Mouse (Mus musculus): Measurements from ENCODE around the gene Aurkaip1. TPM values are rescaled to one million over a fixed set of nuclear protein-coding genes. Genes with fewer than 3 reads are reported as not detected.
A peak's percentile ranks its signal among the peaks of the same experiment; 100 is the strongest.

Aurkaip1 gene
- polyA plus RNA-seq, 1 experiment from 2014 or later, result 132 TPM

DNA sequence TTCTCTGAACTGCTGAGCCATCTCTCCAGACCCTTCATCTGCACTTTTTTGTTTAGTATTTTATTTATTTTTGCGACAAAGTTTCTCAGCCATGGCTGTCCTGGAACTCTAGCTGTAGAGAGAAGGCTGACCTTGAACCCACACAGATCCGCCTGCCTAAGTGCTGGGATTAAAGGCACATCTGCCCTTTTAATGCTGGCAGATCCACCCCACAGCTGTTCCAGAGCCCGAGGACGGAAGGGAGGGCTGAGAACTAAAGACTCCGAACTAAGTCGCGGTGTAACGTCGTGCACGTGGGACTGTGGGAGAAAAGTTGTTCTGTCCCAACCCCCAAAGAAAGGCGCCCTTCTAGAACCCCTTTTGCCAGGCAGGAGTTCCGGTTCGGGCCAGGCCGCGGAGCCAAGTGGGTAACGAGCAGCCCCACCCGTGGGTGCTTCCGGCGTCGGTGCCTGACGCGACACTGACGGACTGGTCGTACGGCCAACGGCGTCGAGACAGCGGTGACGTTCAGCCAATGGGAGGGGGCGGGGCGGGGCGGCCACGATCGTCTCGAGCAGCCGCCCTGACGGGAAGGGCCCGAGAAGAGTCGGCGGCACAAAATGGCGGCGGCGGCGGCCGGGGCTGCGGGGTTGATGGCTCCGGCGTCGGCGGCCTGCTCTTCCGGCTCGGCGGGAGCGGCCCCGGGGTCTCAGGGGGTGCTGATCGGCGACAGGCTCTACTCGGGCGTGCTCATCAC lies 19.0 kb upstream of the Aurkaip1 start, which contains the start of gene Ccnl2:
TSS of gene Ccnl2 (plus strand) at position 561 of the 736 bp plus-strand sequence.
- peak within 1 kb of the TSS; percentile 93 for H3K27ac ChIP-seq (ENCODE audit: low read length)
- no peaks in the 10 kb centered on the region for H3K27me3 ChIP-seq (ENCODE audit: control insufficient read depth, insufficient read depth, low read length)
- 0 out of 2 replicates have a peak, but pooled peaks cover 16% of the 10 kb centered on the region for H3K4me1 ChIP-seq (ENCODE audit: control insufficient read depth, insufficient read depth, low read length)
- H3K4me2 ChIP-seq (replicated peaks; ENCODE audit: low read depth, low read length), result peak within 1 kb of the TSS; percentile 91
- H3K4me3 ChIP-seq (ENCODE audit: low read depth, low read length), result peak within 1 kb of the TSS; percentile 100
- peak; percentile 98 for ATAC-seq (ENCODE audit: insufficient number of reproducible peaks, insufficient read depth, low FRiP score, low read depth)
- under 1% methylated on average over 59 of the region's 60 CpGs for WGBS
- H3K9me3 ChIP-seq (ENCODE audit: control insufficient read depth, low read depth, low read length), result no peaks in the 10 kb centered on the region
- H3K36me3 ChIP-seq (ENCODE audit: control insufficient read depth, insufficient read depth, low read length), result peaks cover 62% of the 10 kb centered on the region
- H3K9ac ChIP-seq (replicated peaks; ENCODE audit: low read depth, low read length), result peak within 1 kb of the TSS; percentile 100

DNA sequence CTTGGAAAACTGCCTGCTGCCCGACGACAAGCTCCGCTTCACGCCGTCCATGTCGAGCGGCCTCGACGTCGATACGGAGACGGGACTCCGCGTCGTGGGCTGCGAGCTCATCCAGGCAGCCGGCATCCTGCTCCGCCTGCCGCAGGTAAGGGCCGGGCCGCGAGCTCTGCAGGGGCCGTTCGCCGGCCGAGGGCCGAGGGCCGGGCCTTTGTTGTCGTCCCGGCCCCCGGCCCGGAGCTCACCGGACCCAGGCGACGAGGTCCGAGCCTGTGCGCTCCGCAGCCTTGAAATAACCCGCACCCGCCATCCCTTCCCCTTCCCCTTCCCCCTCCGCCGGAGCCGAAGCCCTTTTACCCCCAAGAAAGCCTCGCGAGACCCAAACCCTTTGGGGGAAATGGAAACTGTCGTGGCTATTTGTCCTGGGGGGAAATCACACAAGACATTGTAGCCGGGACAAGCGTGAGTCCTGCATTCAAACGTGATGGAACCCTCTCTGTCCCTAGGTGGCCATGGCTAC lies 18.3 kb upstream of the Aurkaip1 start:
- no peaks in the 10 kb centered on the region for H3K27me3 ChIP-seq (ENCODE audit: control insufficient read depth, insufficient read depth, low read length)
- peaks cover 62% of the 10 kb centered on the region for H3K36me3 ChIP-seq (ENCODE audit: control insufficient read depth, insufficient read depth, low read length)

DNA sequence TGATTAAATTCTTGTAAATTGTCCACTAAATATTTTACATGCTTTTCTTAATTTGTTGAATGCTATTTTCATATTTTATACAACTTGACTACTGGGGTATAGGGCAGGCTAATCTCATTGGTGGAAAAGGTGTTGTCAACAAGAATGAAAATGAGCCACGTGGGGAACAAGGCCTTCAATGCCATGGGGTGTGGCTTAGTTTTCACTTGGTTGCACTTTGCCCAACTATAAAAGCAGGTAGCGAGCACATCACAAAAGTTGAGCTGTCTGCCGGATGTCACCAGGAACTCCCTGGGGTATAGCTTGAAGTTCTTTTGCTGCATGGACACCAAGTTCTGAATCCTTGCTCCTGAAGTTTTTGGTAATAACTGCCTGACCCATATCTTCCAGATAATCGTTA lies 13.5 kb upstream of the Aurkaip1 start:
- 82% methylated on average over 4 of the region's 4 CpGs for WGBS
- no peak for ATAC-seq (ENCODE audit: insufficient number of reproducible peaks, insufficient read depth, low FRiP score, low read depth)
- Histone ChIP-seq H3K4me1 (ENCODE audit: control insufficient read depth, insufficient read depth, low read length) (0 out of 2 replicates have a peak, but pooled peaks cover 16% of the 10 kb centered on the region), H3K27ac (ENCODE audit: low read length) (no peak overlapping the region), H3K9ac (replicated peaks; ENCODE audit: low read depth, low read length) (no peak overlapping the region), H3K4me3 (ENCODE audit: low read depth, low read length) (no peak overlapping the region), H3K9me3 (ENCODE audit: control insufficient read depth, low read depth, low read length) (no peaks in the 10 kb centered on the region), H3K36me3 (ENCODE audit: control insufficient read depth, insufficient read depth, low read length) (peaks cover 79% of the 10 kb centered on the region), H3K4me2 (replicated peaks; ENCODE audit: low read depth, low read length) (no peak overlapping the region), H3K27me3 (ENCODE audit: control insufficient read depth, insufficient read depth, low read length) (no peaks in the 10 kb centered on the region)

More for the DNA sequence above, 18.3 kb upstream of the Aurkaip1 start:
- peak overlapping the region; percentile 100 for H3K9ac ChIP-seq (replicated peaks; ENCODE audit: low read depth, low read length)
- H3K27ac ChIP-seq (ENCODE audit: low read length), result peak overlapping the region; percentile 93
- H3K4me1 ChIP-seq (ENCODE audit: control insufficient read depth, insufficient read depth, low read length), result 0 out of 2 replicates have a peak, but pooled peaks cover 16% of the 10 kb centered on the region
- H3K9me3 ChIP-seq (ENCODE audit: control insufficient read depth, low read depth, low read length), result no peaks in the 10 kb centered on the region
- H3K4me3 ChIP-seq (ENCODE audit: low read depth, low read length), result peak overlapping the region; percentile 100
- ATAC-seq (ENCODE audit: insufficient number of reproducible peaks, insufficient read depth, low FRiP score, low read depth), result peak; percentile 8; the same call in 1 of the 2 replicates
- peak overlapping the region; percentile 91 for H3K4me2 ChIP-seq (replicated peaks; ENCODE audit: low read depth, low read length)
- 2% methylated on average over 49 of the region's 49 CpGs for WGBS

DNA sequence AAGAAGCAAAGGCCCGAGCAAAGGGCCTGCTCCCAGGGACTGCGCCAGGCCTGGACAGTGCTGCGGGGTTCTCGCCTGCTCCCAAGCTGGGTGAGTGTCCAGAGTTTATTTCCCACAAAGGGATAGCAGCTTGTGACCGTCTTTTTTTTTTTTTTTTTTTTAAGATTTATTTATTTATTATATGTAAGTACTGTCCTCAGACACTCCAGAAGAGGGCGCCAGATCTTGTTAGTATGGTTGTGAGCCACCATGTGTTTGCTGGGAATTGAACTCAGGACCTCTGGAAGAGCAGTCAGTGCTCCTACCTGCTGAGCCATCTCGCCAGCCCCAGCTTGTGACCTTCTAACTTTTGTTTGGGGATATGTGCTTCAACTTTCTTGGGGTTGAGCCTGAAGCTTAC lies 10.0 kb upstream of the Aurkaip1 start:
- Histone ChIP-seq H3K4me1 (ENCODE audit: control insufficient read depth, insufficient read depth, low read length) (no peaks in the 10 kb centered on the region), H3K4me2 (replicated peaks; ENCODE audit: low read depth, low read length) (no peak overlapping the region), H3K36me3 (ENCODE audit: control insufficient read depth, insufficient read depth, low read length) (peaks cover 94% of the 10 kb centered on the region), H3K4me3 (ENCODE audit: low read depth, low read length) (no peak overlapping the region), H3K9ac (replicated peaks; ENCODE audit: low read depth, low read length) (no peak overlapping the region), H3K9me3 (ENCODE audit: control insufficient read depth, low read depth, low read length) (no peaks in the 10 kb centered on the region), H3K27ac (ENCODE audit: low read length) (no peak overlapping the region), H3K27me3 (ENCODE audit: control insufficient read depth, insufficient read depth, low read length) (no peaks in the 10 kb centered on the region)
- no peak for ATAC-seq (ENCODE audit: insufficient number of reproducible peaks, insufficient read depth, low FRiP score, low read depth)
- WGBS, result 72% methylated on average over 7 of the region's 7 CpGs

- Histone ChIP-seq H3K9ac (replicated peaks; ENCODE audit: low read depth, low read length) (no peak overlapping the region), H3K27ac (ENCODE audit: low read length) (no peak overlapping the region), H3K9me3 (ENCODE audit: control insufficient read depth, low read depth, low read length) (no peaks in the 10 kb centered on the region), H3K27me3 (ENCODE audit: control insufficient read depth, insufficient read depth, low read length) (no peaks in the 10 kb centered on the region), H3K4me1 (ENCODE audit: control insufficient read depth, insufficient read depth, low read length) (no peaks in the 10 kb centered on the region), H3K4me2 (replicated peaks; ENCODE audit: low read depth, low read length) (no peak overlapping the region), H3K4me3 (ENCODE audit: low read depth, low read length) (no peak overlapping the region), H3K36me3 (ENCODE audit: control insufficient read depth, insufficient read depth, low read length) (peaks cover 81% of the 10 kb centered on the region)
- WGBS, result 94% methylated on average over 16 of the region's 16 CpGs
- no peak for ATAC-seq (ENCODE audit: insufficient number of reproducible peaks, insufficient read depth, low FRiP score, low read depth)
These were observed 7.6 kb upstream of the Aurkaip1 start for GRCm38 (mm10) chr4:155823443-155823842.

DNA sequence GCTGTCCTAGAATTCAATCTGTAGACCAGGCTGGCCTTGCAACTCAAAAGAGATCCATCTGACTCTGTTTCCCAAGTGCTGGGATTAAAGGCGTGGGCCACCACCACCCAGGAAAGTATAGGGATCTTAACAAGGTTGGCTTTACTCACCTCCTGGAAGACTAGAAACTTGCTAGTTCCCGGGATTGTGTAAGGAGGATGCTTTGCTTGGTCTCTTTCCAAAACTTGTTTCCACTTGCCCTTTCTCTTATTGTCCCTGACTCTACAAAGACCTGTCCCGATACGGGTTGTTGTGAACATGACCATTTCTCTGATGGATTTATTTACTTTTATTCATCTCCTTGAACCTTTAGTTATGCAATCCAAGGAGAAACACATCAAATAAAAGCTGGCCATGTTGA lies 1.2 kb upstream of the Aurkaip1 start:
- H3K9me3 ChIP-seq (ENCODE audit: control insufficient read depth, low read depth, low read length), result no peaks in the 10 kb centered on the region
- H3K27ac ChIP-seq (ENCODE audit: low read length), result no peak overlapping the region
- H3K4me3 ChIP-seq (ENCODE audit: low read depth, low read length), result no peak overlapping the region
- no peak overlapping the region for H3K9ac ChIP-seq (replicated peaks; ENCODE audit: low read depth, low read length)
- H3K4me2 ChIP-seq (replicated peaks; ENCODE audit: low read depth, low read length), result no peak overlapping the region
- peaks cover 24% of the 10 kb centered on the region for H3K4me1 ChIP-seq (ENCODE audit: control insufficient read depth, insufficient read depth, low read length)
- WGBS, result 89% methylated on average over 4 of the region's 4 CpGs
- peaks cover 24% of the 10 kb centered on the region for H3K36me3 ChIP-seq (ENCODE audit: control insufficient read depth, insufficient read depth, low read length)
- H3K27me3 ChIP-seq (ENCODE audit: control insufficient read depth, insufficient read depth, low read length), result no peaks in the 10 kb centered on the region
- ATAC-seq (ENCODE audit: insufficient number of reproducible peaks, insufficient read depth, low FRiP score, low read depth), result no peak

GRCm38 (mm10) chr4:155830596-155830995 lies 476 bp upstream of the Aurkaip1 start:
- WGBS, result 57% methylated on average over 8 of the region's 8 CpGs
- H3K9ac ChIP-seq (replicated peaks; ENCODE audit: low read depth, low read length), result no peak overlapping the region
- H3K4me1 ChIP-seq (ENCODE audit: control insufficient read depth, insufficient read depth, low read length), result peaks cover 24% of the 10 kb centered on the region
- H3K27me3 ChIP-seq (ENCODE audit: control insufficient read depth, insufficient read depth, low read length), result no peaks in the 10 kb centered on the region
- H3K9me3 ChIP-seq (ENCODE audit: control insufficient read depth, low read depth, low read length), result no peaks in the 10 kb centered on the region
- H3K4me3 ChIP-seq (ENCODE audit: low read depth, low read length), result peak overlapping the region; percentile 77
- peaks cover 16% of the 10 kb centered on the region for H3K36me3 ChIP-seq (ENCODE audit: control insufficient read depth, insufficient read depth, low read length)
- H3K4me2 ChIP-seq (replicated peaks; ENCODE audit: low read depth, low read length), result peak overlapping the region; percentile 27
- ATAC-seq (ENCODE audit: insufficient number of reproducible peaks, insufficient read depth, low FRiP score, low read depth), result no peak
- H3K27ac ChIP-seq (ENCODE audit: low read length), result peak overlapping the region; percentile 33; the same call in 1 of the 2 replicates

DNA sequence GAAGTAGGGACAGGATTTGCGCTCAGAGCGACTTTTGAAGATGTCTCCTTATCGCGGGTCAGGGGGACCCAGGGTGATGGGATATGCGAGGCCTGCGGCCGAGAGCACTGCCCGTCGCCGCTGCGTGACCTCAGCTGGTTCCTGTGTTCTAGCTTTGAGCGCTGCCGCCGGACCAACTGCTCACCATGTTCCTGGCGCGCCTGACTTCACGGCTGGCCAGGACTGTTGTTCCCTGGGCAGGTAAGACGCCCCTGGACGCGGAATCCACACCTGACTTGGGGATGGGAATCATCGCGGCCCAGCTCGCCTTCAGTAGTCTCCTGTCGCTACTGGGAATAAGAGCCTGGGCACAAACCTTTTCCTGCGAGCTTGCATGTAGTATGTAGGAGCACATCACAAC lies 759 bp downstream of the Aurkaip1 start:
- Histone ChIP-seq H3K27ac (ENCODE audit: low read length) (peak overlapping the region; percentile 87), H3K4me2 (replicated peaks; ENCODE audit: low read depth, low read length) (peak overlapping the region; percentile 97), H3K27me3 (ENCODE audit: control insufficient read depth, insufficient read depth, low read length) (no peaks in the 10 kb centered on the region), H3K4me3 (ENCODE audit: low read depth, low read length) (peak overlapping the region; percentile 77), H3K9me3 (ENCODE audit: control insufficient read depth, low read depth, low read length) (no peaks in the 10 kb centered on the region), H3K36me3 (ENCODE audit: control insufficient read depth, insufficient read depth, low read length) (peaks cover 14% of the 10 kb centered on the region), H3K4me1 (ENCODE audit: control insufficient read depth, insufficient read depth, low read length) (peaks cover 24% of the 10 kb centered on the region), H3K9ac (replicated peaks; ENCODE audit: low read depth, low read length) (peak overlapping the region; percentile 72)
- peak; percentile 1; the same call in 1 of the 2 replicates for ATAC-seq (ENCODE audit: insufficient number of reproducible peaks, insufficient read depth, low FRiP score, low read depth)
- 1% methylated on average over 25 of the region's 25 CpGs for WGBS

Measured in stomach, embryonic 14.5 days (tissue).